Mouse (Mus musculus) limb, embryonic 10.5 days (tissue): ENCODE measurements at regions not wholly inside any gene's neighbourhood (a gene's known extent, or its start where the extent isn't known, plus 50 kb on each side); places are given as distances from the start of the nearest gene placed in this dataset.
"Not testable (repeated sequence)": the region's sequence is repeated elsewhere in the genome, so short reads cannot be mapped to it uniquely, and the experiment has no call there.

Experiments
- DNase-seq: peaks from one replicate; pipeline ENCODE4 v3.0.0-alpha.2; 2017; ENCODE audit warnings: low spot score
- H3K27ac ChIP-seq: fragments of 300-500 bp; sonication (generic); 2 replicates; pipeline ENCODE4 v1.5.1; 2016; ENCODE audit warnings: mild to moderate bottlenecking
- H3K27me3 ChIP-seq: fragments of 300-500 bp; sonication (generic); 2 replicates; pipeline ENCODE4 v1.6.1; 2016; ENCODE audit warnings: low read depth, mild to moderate bottlenecking; ENCODE audit not compliant: poor library complexity, severe bottlenecking
- H3K36me3 ChIP-seq: fragments of 300-500 bp; sonication (generic); 2 replicates; pipeline ENCODE4 v1.6.1; 2016; ENCODE audit warnings: mild to moderate bottlenecking, moderate library complexity
- H3K4me1 ChIP-seq: fragments of 300-500 bp; sonication (generic); 2 replicates; pipeline ENCODE4 v1.6.1; 2016
- H3K4me3 ChIP-seq: fragments of 300-500 bp; sonication (generic); 2 replicates; pipeline ENCODE4 v1.5.1; 2016; ENCODE audit warnings: mild to moderate bottlenecking, moderate library complexity
- H3K9me3 ChIP-seq: fragments of 300-500 bp; sonication (generic); replicated peaks from 2 replicates; pipeline ENCODE4 v1.6.1; 2016; ENCODE audit warnings: mild to moderate bottlenecking
- WGBS: fragments of 180-500 bp; shearing (Covaris S2); methylation state at CpG from one replicate; pipeline ENCODE4 v1.1.7; 2016; 5-methylcytosine and 5-hydroxymethylcytosine counted together

GRCm38 (mm10) chr1:4622408-4622807 is 185.3 kb upstream of the Gm37988 start:
- no peaks in the 10 kb centered on the region for H3K36me3 ChIP-seq
- no peaks in the 10 kb centered on the region for H3K9me3 ChIP-seq
- no peak for DNase-seq
- no peaks in the 10 kb centered on the region for H3K4me1 ChIP-seq
- H3K27me3 ChIP-seq, result no peaks in the 10 kb centered on the region
- H3K4me3 ChIP-seq, result no peak overlapping the region
- H3K27ac ChIP-seq, result no peak overlapping the region
- 85% methylated on average over 5 of the region's 5 CpGs for WGBS

GRCm38 (mm10) chr1:4623268-4623667 is 184.4 kb upstream of the Gm37988 start:
- 81% methylated on average over 2 of the region's 2 CpGs for WGBS
- H3K27ac ChIP-seq, result no peak overlapping the region
- DNase-seq, result no peak
- H3K27me3 ChIP-seq, result no peaks in the 10 kb centered on the region
- H3K4me1 ChIP-seq, result no peaks in the 10 kb centered on the region
- no peak overlapping the region for H3K4me3 ChIP-seq
- H3K9me3 ChIP-seq, result no peaks in the 10 kb centered on the region
- H3K36me3 ChIP-seq, result no peaks in the 10 kb centered on the region

- WGBS, result 40% methylated on average over 7 of the region's 7 CpGs
- no peak overlapping the region for H3K4me3 ChIP-seq
- H3K36me3 ChIP-seq, result no peaks in the 10 kb centered on the region
- no peaks in the 10 kb centered on the region for H3K27me3 ChIP-seq
- no peaks in the 10 kb centered on the region for H3K9me3 ChIP-seq
- H3K27ac ChIP-seq, result no peak overlapping the region
- H3K4me1 ChIP-seq, result 0 out of 2 replicates have a peak, but pooled peaks cover 2% of the 10 kb centered on the region
- no peak for DNase-seq
Measured at GRCm38 (mm10) chr1:4653937-4654336, 153.8 kb upstream of the Gm37988 start.

GRCm38 (mm10) chr1:4655252-4655651 is 152.4 kb upstream of the Gm37988 start:
- Histone ChIP-seq H3K9me3 (no peaks in the 10 kb centered on the region), H3K4me3 (no peak overlapping the region), H3K27me3 (no peaks in the 10 kb centered on the region), H3K4me1 (0 out of 2 replicates have a peak, but pooled peaks cover 2% of the 10 kb centered on the region), H3K27ac (no peak overlapping the region), H3K36me3 (no peaks in the 10 kb centered on the region)
- DNase-seq, result no peak

- DNase-seq, result no peak
- no peak overlapping the region for H3K27ac ChIP-seq
- no peak overlapping the region for H3K4me3 ChIP-seq
- H3K27me3 ChIP-seq, result no peaks in the 10 kb centered on the region
- H3K4me1 ChIP-seq, result 0 out of 2 replicates have a peak, but pooled peaks cover 2% of the 10 kb centered on the region
- no peaks in the 10 kb centered on the region for H3K9me3 ChIP-seq
- 54% methylated on average over 5 of the region's 5 CpGs for WGBS
- H3K36me3 ChIP-seq, result no peaks in the 10 kb centered on the region
Measured at GRCm38 (mm10) chr1:4656883-4657282, 150.8 kb upstream of the Gm37988 start.

- H3K4me3 ChIP-seq, result not testable (repeated sequence)
Measured at GRCm38 (mm10) chr1:4660081-4660480, 147.6 kb upstream of the Gm37988 start.

GRCm38 (mm10) chr1:4660616-4661015 is 147.1 kb upstream of the Gm37988 start:
- not testable (repeated sequence) for H3K9me3 ChIP-seq, DNase-seq, H3K27ac ChIP-seq, H3K27me3 ChIP-seq, H3K36me3 ChIP-seq, H3K4me1 ChIP-seq, H3K4me3 ChIP-seq
- 93% methylated on average over 5 of the region's 5 CpGs for WGBS

More at GRCm38 (mm10) chr1:4660081-4660480, 147.6 kb upstream of the Gm37988 start:
- not testable (repeated sequence) for H3K9me3 ChIP-seq, H3K27me3 ChIP-seq, H3K27ac ChIP-seq, H3K4me1 ChIP-seq, DNase-seq, H3K36me3 ChIP-seq
- WGBS, result 86% methylated on average over 7 of the region's 7 CpGs

- Histone ChIP-seq H3K4me3 (no peak overlapping the region), H3K9me3 (no peaks in the 10 kb centered on the region), H3K27ac (no peak overlapping the region), H3K4me1 (no peaks in the 10 kb centered on the region), H3K36me3 (no peaks in the 10 kb centered on the region), H3K27me3 (no peaks in the 10 kb centered on the region)
- 92% methylated on average over 1 of the region's 1 CpGs for WGBS
- no peak for DNase-seq
Measured at GRCm38 (mm10) chr1:4661761-4662160, 145.9 kb upstream of the Gm37988 start.

- Histone ChIP-seq H3K9me3 (no peaks in the 10 kb centered on the region), H3K27me3 (no peaks in the 10 kb centered on the region), H3K27ac (no peak overlapping the region), H3K4me1 (no peaks in the 10 kb centered on the region), H3K36me3 (no peaks in the 10 kb centered on the region), H3K4me3 (no peak overlapping the region)
- 81% methylated on average over 1 of the region's 1 CpGs for WGBS
- DNase-seq, result no peak
Measured at GRCm38 (mm10) chr1:4669732-4670131, 138.0 kb upstream of the Gm37988 start.

- H3K36me3 ChIP-seq, result no peaks in the 10 kb centered on the region
- H3K9me3 ChIP-seq, result no peaks in the 10 kb centered on the region
- no peak overlapping the region for H3K27ac ChIP-seq
- no peaks in the 10 kb centered on the region for H3K27me3 ChIP-seq
- H3K4me1 ChIP-seq, result no peaks in the 10 kb centered on the region
- DNase-seq, result no peak
- WGBS, result 74% methylated on average over 1 of the region's 1 CpGs
- no peak overlapping the region for H3K4me3 ChIP-seq
Measured at GRCm38 (mm10) chr1:4671237-4672019, 136.3 kb upstream of the Gm37988 start.

- 30% methylated on average over 4 of the region's 4 CpGs for WGBS
- Histone ChIP-seq H3K36me3 (no peaks in the 10 kb centered on the region), H3K9me3 (no peaks in the 10 kb centered on the region), H3K27ac (no peak overlapping the region), H3K27me3 (no peaks in the 10 kb centered on the region), H3K4me3 (no peak overlapping the region), H3K4me1 (no peaks in the 10 kb centered on the region)
- DNase-seq, result no peak
Measured at GRCm38 (mm10) chr1:4672344-4672743, 135.3 kb upstream of the Gm37988 start.

GRCm38 (mm10) chr1:4687605-4688004 is 120.1 kb upstream of the Gm37988 start:
- H3K36me3 ChIP-seq, result no peaks in the 10 kb centered on the region
- no peaks in the 10 kb centered on the region for H3K9me3 ChIP-seq
- H3K4me1 ChIP-seq, result no peaks in the 10 kb centered on the region
- WGBS, result 92% methylated on average over 9 of the region's 9 CpGs
- H3K4me3 ChIP-seq, result no peak overlapping the region
- no peak overlapping the region for H3K27ac ChIP-seq
- H3K27me3 ChIP-seq, result peaks cover 8% of the 10 kb centered on the region; the same call in 1 of the 2 replicates
- DNase-seq, result no peak

- H3K27me3 ChIP-seq, result peaks cover 8% of the 10 kb centered on the region; the same call in 1 of the 2 replicates
- H3K27ac ChIP-seq, result no peak overlapping the region
- H3K36me3 ChIP-seq, result no peaks in the 10 kb centered on the region
- WGBS, result 19% methylated on average over 26 of the region's 26 CpGs
- H3K4me3 ChIP-seq, result no peak overlapping the region
- no peaks in the 10 kb centered on the region for H3K4me1 ChIP-seq
- peak; percentile 40 for DNase-seq
- H3K9me3 ChIP-seq, result no peaks in the 10 kb centered on the region
Measured at GRCm38 (mm10) chr1:4689096-4689495, 118.6 kb upstream of the Gm37988 start.

GRCm38 (mm10) chr1:4703316-4703715 is 104.4 kb upstream of the Gm37988 start:
- no peaks in the 10 kb centered on the region for H3K4me1 ChIP-seq
- no peak for DNase-seq

More at GRCm38 (mm10) chr1:4703316-4703715, 104.4 kb upstream of the Gm37988 start:
- Histone ChIP-seq H3K4me3 (no peak overlapping the region), H3K27ac (no peak overlapping the region), H3K27me3 (no peaks in the 10 kb centered on the region), H3K36me3 (no peaks in the 10 kb centered on the region), H3K9me3 (no peaks in the 10 kb centered on the region)
- WGBS, result 88% methylated on average over 3 of the region's 3 CpGs
